Mouse (Mus musculus): ENCODE measurements at regions not wholly inside any gene's neighbourhood (a gene's known extent, or its start where the extent isn't known, plus 50 kb on each side); places are given as distances from the start of the nearest gene placed in this dataset.
A peak's percentile ranks its signal among the peaks of the same experiment; 100 is the strongest.

- H3K27me3 ChIP-seq (ENCODE audit: control insufficient read depth, insufficient read depth, low read length): no peaks in the 10 kb centered on the region
- ATAC-seq (replicated peaks; ENCODE audit: insufficient number of reproducible peaks, low FRiP score, low TSS enrichment, low read depth) (no peak), DNase-seq (ENCODE audit: low spot score) (peak; percentile 46)
- no peaks in the 10 kb centered on the region for H3K4me1 ChIP-seq (ENCODE audit: control insufficient read depth, insufficient read depth, low read length)
- H3K4me3 ChIP-seq (ENCODE audit: low read depth, low read length): no peak overlapping the region
- no peak overlapping the region for H3K9ac ChIP-seq (replicated peaks; ENCODE audit: low read length)
- no peaks in the 10 kb centered on the region for H3K36me3 ChIP-seq (replicated peaks; ENCODE audit: control insufficient read depth, insufficient read depth, low read depth, low read length)
- no peak overlapping the region for H3K4me2 ChIP-seq (ENCODE audit: low read depth, low read length)
- no peaks in the 10 kb centered on the region for H3K9me3 ChIP-seq (replicated peaks; ENCODE audit: control insufficient read depth, low read length)
- 46% methylated on average over 6 of the region's 6 CpGs for WGBS
- no peak overlapping the region for H3K27ac ChIP-seq (replicated peaks; ENCODE audit: low read depth, low read length)
Observed at GRCm38 (mm10) chr5:126995577-126995976, 246.0 kb upstream of the Tmem132c start.

- Histone ChIP-seq H3K4me1 (ENCODE audit: control insufficient read depth, insufficient read depth, low read length) (no peaks in the 10 kb centered on the region), H3K4me3 (ENCODE audit: low read depth, low read length) (no peak overlapping the region), H3K4me2 (ENCODE audit: low read depth, low read length) (no peak overlapping the region), H3K9me3 (replicated peaks; ENCODE audit: control insufficient read depth, low read length) (no peaks in the 10 kb centered on the region), H3K27ac (replicated peaks; ENCODE audit: low read depth, low read length) (no peak overlapping the region), H3K27me3 (ENCODE audit: control insufficient read depth, insufficient read depth, low read length) (no peaks in the 10 kb centered on the region), H3K36me3 (replicated peaks; ENCODE audit: control insufficient read depth, insufficient read depth, low read depth, low read length) (no peaks in the 10 kb centered on the region), H3K9ac (replicated peaks; ENCODE audit: low read length) (no peak overlapping the region)
- 66% methylated on average over 3 of the region's 3 CpGs for WGBS
- DNase-seq (ENCODE audit: low spot score): no peak
- no peak for ATAC-seq (replicated peaks; ENCODE audit: insufficient number of reproducible peaks, low FRiP score, low TSS enrichment, low read depth)
Observed at GRCm38 (mm10) chr5:127014166-127014565, 227.4 kb upstream of the Tmem132c start.

GRCm38 (mm10) chr5:127016467-127017060 is 225.0 kb upstream of the Tmem132c start:
- Histone ChIP-seq H3K9me3 (replicated peaks; ENCODE audit: control insufficient read depth, low read length) (no peaks in the 10 kb centered on the region), H3K36me3 (replicated peaks; ENCODE audit: control insufficient read depth, insufficient read depth, low read depth, low read length) (no peaks in the 10 kb centered on the region), H3K27me3 (ENCODE audit: control insufficient read depth, insufficient read depth, low read length) (no peaks in the 10 kb centered on the region), H3K4me3 (ENCODE audit: low read depth, low read length) (no peak overlapping the region), H3K4me1 (ENCODE audit: control insufficient read depth, insufficient read depth, low read length) (no peaks in the 10 kb centered on the region), H3K9ac (replicated peaks; ENCODE audit: low read length) (no peak overlapping the region), H3K4me2 (ENCODE audit: low read depth, low read length) (no peak overlapping the region), H3K27ac (replicated peaks; ENCODE audit: low read depth, low read length) (no peak overlapping the region)
- WGBS: 78% methylated on average over 4 of the region's 4 CpGs
- ATAC-seq (replicated peaks; ENCODE audit: insufficient number of reproducible peaks, low FRiP score, low TSS enrichment, low read depth) (no peak), DNase-seq (ENCODE audit: low spot score) (no peak)

- Histone ChIP-seq H3K9me3 (replicated peaks; ENCODE audit: control insufficient read depth, low read length) (no peaks in the 10 kb centered on the region), H3K27ac (replicated peaks; ENCODE audit: low read depth, low read length) (no peak overlapping the region), H3K4me1 (ENCODE audit: control insufficient read depth, insufficient read depth, low read length) (no peaks in the 10 kb centered on the region), H3K36me3 (replicated peaks; ENCODE audit: control insufficient read depth, insufficient read depth, low read depth, low read length) (no peaks in the 10 kb centered on the region), H3K27me3 (ENCODE audit: control insufficient read depth, insufficient read depth, low read length) (no peaks in the 10 kb centered on the region), H3K9ac (replicated peaks; ENCODE audit: low read length) (no peak overlapping the region), H3K4me3 (ENCODE audit: low read depth, low read length) (no peak overlapping the region), H3K4me2 (ENCODE audit: low read depth, low read length) (no peak overlapping the region)
- no peak for DNase-seq (ENCODE audit: low spot score)
- WGBS: 96% methylated on average over 4 of the region's 4 CpGs
- ATAC-seq (replicated peaks; ENCODE audit: insufficient number of reproducible peaks, low FRiP score, low TSS enrichment, low read depth): no peak
Observed at GRCm38 (mm10) chr5:127017971-127018370, 223.6 kb upstream of the Tmem132c start.

GRCm38 (mm10) chr5:127036472-127036871 is 205.1 kb upstream of the Tmem132c start:
- ATAC-seq (replicated peaks; ENCODE audit: insufficient number of reproducible peaks, low FRiP score, low TSS enrichment, low read depth): no peak
- Histone ChIP-seq H3K4me3 (ENCODE audit: low read depth, low read length) (no peak overlapping the region), H3K36me3 (replicated peaks; ENCODE audit: control insufficient read depth, insufficient read depth, low read depth, low read length) (no peaks in the 10 kb centered on the region), H3K9ac (replicated peaks; ENCODE audit: low read length) (no peak overlapping the region), H3K27ac (replicated peaks; ENCODE audit: low read depth, low read length) (no peak overlapping the region), H3K4me1 (ENCODE audit: control insufficient read depth, insufficient read depth, low read length) (no peaks in the 10 kb centered on the region), H3K4me2 (ENCODE audit: low read depth, low read length) (no peak overlapping the region), H3K9me3 (replicated peaks; ENCODE audit: control insufficient read depth, low read length) (no peaks in the 10 kb centered on the region), H3K27me3 (ENCODE audit: control insufficient read depth, insufficient read depth, low read length) (no peaks in the 10 kb centered on the region)
- 37% methylated on average over 5 of the region's 5 CpGs for WGBS
- no peak for DNase-seq (ENCODE audit: low spot score)

- no peaks in the 10 kb centered on the region for H3K4me1 ChIP-seq (ENCODE audit: control insufficient read depth, insufficient read depth, low read length)
- no peak overlapping the region for H3K27ac ChIP-seq (replicated peaks; ENCODE audit: low read depth, low read length)
- no peak overlapping the region for H3K4me2 ChIP-seq (ENCODE audit: low read depth, low read length)
- H3K36me3 ChIP-seq (replicated peaks; ENCODE audit: control insufficient read depth, insufficient read depth, low read depth, low read length): no peaks in the 10 kb centered on the region
- H3K4me3 ChIP-seq (ENCODE audit: low read depth, low read length): no peak overlapping the region
- no peaks in the 10 kb centered on the region for H3K9me3 ChIP-seq (replicated peaks; ENCODE audit: control insufficient read depth, low read length)
- ATAC-seq (replicated peaks; ENCODE audit: insufficient number of reproducible peaks, low FRiP score, low TSS enrichment, low read depth): no peak
- 79% methylated on average over 4 of the region's 4 CpGs for WGBS
- DNase-seq (ENCODE audit: low spot score): no peak
- no peak overlapping the region for H3K9ac ChIP-seq (replicated peaks; ENCODE audit: low read length)
- no peaks in the 10 kb centered on the region for H3K27me3 ChIP-seq (ENCODE audit: control insufficient read depth, insufficient read depth, low read length)
Observed at GRCm38 (mm10) chr5:127057770-127058169, 183.8 kb upstream of the Tmem132c start.

GRCm38 (mm10) chr5:127074327-127074726 is 167.3 kb upstream of the Tmem132c start:
- no peak for DNase-seq (ENCODE audit: low spot score)
- Histone ChIP-seq H3K4me2 (ENCODE audit: low read depth, low read length) (no peak overlapping the region), H3K36me3 (replicated peaks; ENCODE audit: control insufficient read depth, insufficient read depth, low read depth, low read length) (no peaks in the 10 kb centered on the region), H3K4me1 (ENCODE audit: control insufficient read depth, insufficient read depth, low read length) (no peaks in the 10 kb centered on the region), H3K4me3 (ENCODE audit: low read depth, low read length) (no peak overlapping the region), H3K9me3 (replicated peaks; ENCODE audit: control insufficient read depth, low read length) (no peaks in the 10 kb centered on the region), H3K27ac (replicated peaks; ENCODE audit: low read depth, low read length) (no peak overlapping the region), H3K9ac (replicated peaks; ENCODE audit: low read length) (no peak overlapping the region), H3K27me3 (ENCODE audit: control insufficient read depth, insufficient read depth, low read length) (no peaks in the 10 kb centered on the region)
- ATAC-seq (replicated peaks; ENCODE audit: insufficient number of reproducible peaks, low FRiP score, low TSS enrichment, low read depth): no peak
- WGBS: 80% methylated on average over 4 of the region's 4 CpGs

Measured in embryonic facial prominence, embryonic 11.5 days (tissue).